Mouse (Mus musculus): ENCODE data around the gene Smad6.

GRCm38 (mm10) chr9:63952591-63952990 is 69.3 kb downstream of the Smad6 start:
- no peak for TF ChIP-seq CTCF (IDR thresholded peaks at IDR 0.05; ENCODE audit: control insufficient read depth, insufficient read depth, low read length)
- no peak for TF ChIP-seq POLR2A (IDR thresholded peaks at IDR 0.05; ENCODE audit: borderline replicate concordance, control insufficient read depth, low read depth, low read length)
